Mouse (Mus musculus) G1E (cell line): ENCODE results near the gene Prrg2. TPM values are rescaled to one million over a fixed set of nuclear protein-coding genes. Genes with fewer than 3 reads are reported as not detected.
"Not testable (repeated sequence)": the region's sequence is repeated elsewhere in the genome, so short reads cannot be mapped to it uniquely, and the experiment has no call there.

Experiments
- ATAC-seq: 2 replicates; pipeline ENCODE4 v1.8.0; 2016; ENCODE audit warnings: mild to moderate bottlenecking; ENCODE audit not compliant: insufficient number of reproducible peaks, poor library complexity, low FRiP score, severe bottlenecking; ENCODE audit errors: extremely low read depth
- DNase-seq: peaks from one replicate; pipeline ENCODE4 v3.0.0; 2012; ENCODE audit warnings: low spot score
- H3K27me3 ChIP-seq: 2 replicates; pipeline ENCODE4 v1.6.1; 2012; ENCODE audit warnings: mild to moderate bottlenecking, low read length, inconsistent platforms; ENCODE audit not compliant: insufficient read depth
- H3K36me3 ChIP-seq: replicated peaks from 2 replicates; pipeline ENCODE3; 2012; ENCODE audit warnings: mild to moderate bottlenecking, inconsistent platforms
- H3K4me1 ChIP-seq: 2 replicates; pipeline ENCODE4 v1.6.1; 2012; ENCODE audit warnings: low read depth, low read length, inconsistent platforms, mixed read lengths; ENCODE audit not compliant: insufficient read depth
- H3K4me3 ChIP-seq: 2 replicates; pipeline ENCODE4 v1.5.1; 2012; ENCODE audit warnings: low read depth, mild to moderate bottlenecking, inconsistent platforms, low read length, moderate library complexity, mixed read lengths
- H3K9me3 ChIP-seq: replicated peaks from 2 replicates; pipeline ENCODE4 v1.6.1; 2012; ENCODE audit warnings: inconsistent platforms
- CTCF ChIP-seq: IDR thresholded peaks from 2 replicates; pipeline ENCODE4 v1.5.1; 2012; ENCODE audit warnings: low read depth, low read length, inconsistent platforms, mixed read lengths
- GATA1 ChIP-seq: IDR thresholded peaks from 2 replicates; pipeline ENCODE4 v1.6.1; 2012; ENCODE audit warnings: borderline replicate concordance, low read length, inconsistent platforms, mixed read lengths
- GATA2 ChIP-seq: IDR thresholded peaks from 2 replicates; pipeline ENCODE4 v1.6.1; 2012; ENCODE audit warnings: low read depth, low read length, inconsistent platforms, borderline replicate concordance
- POLR2AphosphoS5 ChIP-seq: IDR thresholded peaks from 2 replicates; pipeline ENCODE4 v1.6.1; 2012; ENCODE audit warnings: low read depth, low read length, inconsistent platforms; ENCODE audit not compliant: insufficient replicate concordance
- TAL1 ChIP-seq: conservative IDR thresholded peaks from 2 replicates; pipeline ENCODE4 v1.6.1; 2012; ENCODE audit warnings: low read depth, low read length, inconsistent platforms, mixed read lengths
- polyA plus RNA-seq: library from polyadenylated mRNA; stranded (reverse); fragments of >175 nt; gene quantifications from 2 replicates; pipeline ENCODE4 v1.2.3, GENCODE M21; 2012
- total RNA-seq, 2 experiments: library from RNA; stranded (forward) in 1 of 2; stranded (reverse) in 1 of 2; fragments of 200-1000 nt in 1 of 2; fragments of >200 nt in 1 of 2; fragmentation: Nextera tagmentation in 1 of 2; gene quantifications; 2 replicates each; pipeline ENCODE4 v1.2.3; 2014 to 2017

The Prrg2 gene
- total and polyA plus RNA-seq, 3 experiments = 9.5 to 34.7 (median 17.8) TPM

GRCm38 (mm10) chr7:45103652-45104180, 41.2 kb upstream of the Prrg2 start, which contains the start of gene Fcgrt:
Fcgrt (minus strand) TSS chr7:45103851.
- TF ChIP-seq CTCF = no peak
- no peak for TF ChIP-seq TAL1
- TF ChIP-seq POLR2AphosphoS5 = no peak
- TF ChIP-seq GATA1 = no peak
- no peak for TF ChIP-seq GATA2
- H3K27me3 ChIP-seq = peaks cover 55% of the 10 kb centered on the region
- no peaks in the 10 kb centered on the region for H3K9me3 ChIP-seq
- ATAC-seq = no peak
- H3K36me3 ChIP-seq = no peaks in the 10 kb centered on the region
- no peak for DNase-seq
- H3K4me3 ChIP-seq = no peak within 1 kb of the TSS
- H3K4me1 ChIP-seq = peaks cover 12% of the 10 kb centered on the region

- H3K4me3 ChIP-seq = no peak overlapping the region
Observed at GRCm38 (mm10) chr7:45102940-45103585, 40.6 kb upstream of the Prrg2 start.

GRCm38 (mm10) chr7:45102441-45102840, 40.0 kb upstream of the Prrg2 start:
- no peak overlapping the region for H3K4me3 ChIP-seq
- H3K4me1 ChIP-seq = peaks cover 17% of the 10 kb centered on the region
- no peak for DNase-seq
- TF ChIP-seq GATA1 (no peak), CTCF (no peak), GATA2 (no peak)
- H3K9me3 ChIP-seq = no peaks in the 10 kb centered on the region
- H3K27me3 ChIP-seq = peaks cover 55% of the 10 kb centered on the region
- no peaks in the 10 kb centered on the region for H3K36me3 ChIP-seq
- no peak for ATAC-seq

More at GRCm38 (mm10) chr7:45102940-45103585, 40.6 kb upstream of the Prrg2 start:
- ATAC-seq = no peak
- no peak for DNase-seq
- Histone ChIP-seq H3K36me3 (no peaks in the 10 kb centered on the region), H3K4me1 (peaks cover 15% of the 10 kb centered on the region), H3K27me3 (peaks cover 55% of the 10 kb centered on the region), H3K9me3 (no peaks in the 10 kb centered on the region)
- TF ChIP-seq GATA1 (no peak), GATA2 (no peak), CTCF (no peak)

- DNase-seq = no peak
Observed at GRCm38 (mm10) chr7:45100046-45100445, 37.6 kb upstream of the Prrg2 start.

GRCm38 (mm10) chr7:45098541-45099240, 36.2 kb upstream of the Prrg2 start:
- Histone ChIP-seq H3K4me3 (no peak overlapping the region), H3K4me1 (peaks cover 34% of the 10 kb centered on the region), H3K9me3 (no peaks in the 10 kb centered on the region), H3K36me3 (no peaks in the 10 kb centered on the region), H3K27me3 (peaks cover 36% of the 10 kb centered on the region)
- TF ChIP-seq TAL1 (no peak), CTCF (no peak)
- no peak for ATAC-seq
- no peak for DNase-seq

More at GRCm38 (mm10) chr7:45100046-45100445, 37.6 kb upstream of the Prrg2 start:
- no peak overlapping the region for H3K4me3 ChIP-seq
- peaks cover 26% of the 10 kb centered on the region for H3K4me1 ChIP-seq
- no peak for TF ChIP-seq TAL1
- TF ChIP-seq POLR2AphosphoS5 = no peak
- TF ChIP-seq GATA1 = no peak
- no peak for TF ChIP-seq CTCF
- no peak for TF ChIP-seq GATA2
- H3K27me3 ChIP-seq = peaks cover 41% of the 10 kb centered on the region
- H3K9me3 ChIP-seq = no peaks in the 10 kb centered on the region
- no peaks in the 10 kb centered on the region for H3K36me3 ChIP-seq
- no peak for ATAC-seq

DNA sequence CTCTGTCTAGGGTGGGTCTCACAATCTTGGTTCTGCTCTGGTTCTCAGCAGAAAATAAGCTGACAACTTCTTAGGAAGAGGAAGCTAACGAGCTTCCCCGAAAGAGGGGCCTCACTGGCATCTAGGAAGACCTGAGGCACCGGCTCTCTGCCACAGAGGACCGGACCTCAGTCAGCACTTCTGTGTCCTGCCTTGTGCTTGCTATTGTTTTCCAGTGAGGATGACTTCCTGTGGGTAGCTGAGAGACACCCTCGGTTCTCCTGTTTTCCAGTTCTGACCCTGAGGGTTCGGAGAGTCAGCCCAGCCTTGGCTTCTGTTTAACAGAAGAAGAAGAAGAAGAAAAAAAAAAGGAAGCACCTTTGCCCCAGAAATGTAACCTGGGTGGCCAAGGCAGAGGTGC, 35.0 kb upstream of the Prrg2 start:
- no peak for ATAC-seq
- TF ChIP-seq GATA1 = no peak
- no peak for TF ChIP-seq TAL1
- TF ChIP-seq GATA2 = no peak
- TF ChIP-seq POLR2AphosphoS5 = no peak
- no peak for TF ChIP-seq CTCF
- Histone ChIP-seq H3K4me3 (no peak overlapping the region), H3K27me3 (peaks cover 31% of the 10 kb centered on the region), H3K36me3 (no peaks in the 10 kb centered on the region), H3K9me3 (no peaks in the 10 kb centered on the region), H3K4me1 (peaks cover 34% of the 10 kb centered on the region)
- peak; percentile 25 for DNase-seq

DNA sequence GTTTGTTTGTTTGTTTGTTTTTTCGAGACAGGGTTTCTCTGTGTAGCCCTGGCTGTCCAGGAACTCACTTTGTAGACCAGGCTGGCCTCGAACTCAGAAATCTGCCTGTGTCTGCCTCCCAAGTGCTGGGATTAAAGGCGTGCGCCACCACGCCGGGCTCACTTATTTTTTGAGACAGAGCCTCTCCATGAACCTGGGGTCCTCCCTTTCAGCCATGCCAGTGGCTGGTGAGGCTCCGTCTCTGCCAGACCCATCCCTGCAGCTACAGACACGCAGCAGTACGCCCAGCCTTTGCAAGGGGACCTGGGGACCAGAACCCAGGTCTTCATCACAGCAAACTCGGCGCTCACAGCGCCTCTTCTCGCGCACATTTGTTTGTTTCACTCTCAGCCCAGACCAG, 33.5 kb upstream of the Prrg2 start:
- peaks cover 46% of the 10 kb centered on the region for H3K4me1 ChIP-seq
- DNase-seq, ATAC-seq, H3K4me3 ChIP-seq, H3K36me3 ChIP-seq, H3K9me3 ChIP-seq: not testable (repeated sequence)
- peaks cover 30% of the 10 kb centered on the region for H3K27me3 ChIP-seq
